Mouse (Mus musculus) G1E (cell line): ENCODE results near the gene Wap.

Experiments used
- CTCF ChIP-seq: IDR thresholded peaks from 2 replicates; pipeline ENCODE4 v1.5.1; 2012; ENCODE audit warnings: low read depth, low read length, inconsistent platforms, mixed read lengths
- GATA1 ChIP-seq: IDR thresholded peaks from 2 replicates; pipeline ENCODE4 v1.6.1; 2012; ENCODE audit warnings: borderline replicate concordance, low read length, inconsistent platforms, mixed read lengths
- GATA2 ChIP-seq: IDR thresholded peaks from 2 replicates; pipeline ENCODE4 v1.6.1; 2012; ENCODE audit warnings: low read depth, low read length, inconsistent platforms, borderline replicate concordance
- POLR2AphosphoS5 ChIP-seq: IDR thresholded peaks from 2 replicates; pipeline ENCODE4 v1.6.1; 2012; ENCODE audit warnings: low read depth, low read length, inconsistent platforms; ENCODE audit not compliant: insufficient replicate concordance
- TAL1 ChIP-seq: conservative IDR thresholded peaks from 2 replicates; pipeline ENCODE4 v1.6.1; 2012; ENCODE audit warnings: low read depth, low read length, inconsistent platforms, mixed read lengths

- no peak for TF ChIP-seq CTCF
- no peak for TF ChIP-seq TAL1
- TF ChIP-seq GATA1 = no peak
- no peak for TF ChIP-seq POLR2AphosphoS5
- TF ChIP-seq GATA2 = no peak
Observed at GRCm38 (mm10) chr11:6644566-6644965, 6.1 kb upstream of the Wap start.
